Mouse (Mus musculus): ENCODE measurements around the gene Foxm1. TPM values are rescaled to one million over a fixed set of nuclear protein-coding genes. Genes with fewer than 3 reads are reported as not detected.

Gene Foxm1
- total and polyA plus RNA-seq, 3 experiments, result 13.7 to 61.9 (median 31.1) TPM

DNA sequence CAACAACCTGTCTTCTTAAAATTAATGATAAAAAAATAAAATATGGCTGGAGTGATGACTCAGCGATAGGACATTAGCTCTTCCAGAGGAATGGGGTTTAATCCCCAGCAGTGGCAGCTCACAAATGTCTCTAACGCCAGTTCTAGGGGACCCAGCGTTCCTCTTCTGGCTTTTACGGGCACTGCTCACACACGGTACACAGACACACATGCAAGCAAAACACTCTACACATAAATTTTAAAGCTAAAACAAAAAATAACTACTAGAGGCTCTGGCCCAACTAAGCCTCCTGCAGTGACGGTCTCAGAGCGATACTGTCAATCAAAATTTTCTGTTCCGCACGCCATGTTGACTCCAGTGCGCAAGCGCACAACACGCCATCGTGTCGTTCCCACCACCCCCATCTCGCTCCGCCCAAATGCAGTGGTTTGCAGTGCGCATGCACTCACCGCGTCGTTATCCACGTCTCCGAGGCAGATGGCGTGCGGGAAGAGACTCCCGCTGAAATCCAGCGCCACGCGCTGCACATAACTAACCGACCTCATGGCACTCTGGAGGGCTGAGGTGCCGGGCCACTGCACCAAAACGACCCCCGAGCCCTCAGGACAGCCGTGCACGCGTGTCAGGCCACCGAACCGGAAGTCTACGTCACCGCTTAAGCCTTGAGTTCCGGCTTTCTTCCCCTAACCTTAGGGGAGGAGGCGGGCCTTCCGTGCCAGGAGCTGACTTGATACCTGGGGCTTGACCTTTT lies 61.7 kb downstream of the Foxm1 start, which contains the start of gene Itfg2 (continued):
- TF ChIP-seq MEF2A (IDR thresholded peaks at IDR 0.05; ENCODE audit: extremely low read depth, insufficient replicate concordance, low read depth, low read length, poor library complexity, severe bottlenecking) (no peak), MAX (IDR thresholded peaks at IDR 0.05; ENCODE audit: low read length) (peak; percentile 90), USF2 (IDR thresholded peaks at IDR 0.05; ENCODE audit: borderline replicate concordance in 1 of 2, insufficient read depth in 1 of 2, low read depth in 1 of 2, low read length in 2 of 2) (no peak), CTCF (IDR thresholded peaks at IDR 0.05 in 2 of 3, conservative IDR thresholded peaks at IDR 0.05 in 1 of 3; ENCODE audit: control insufficient read depth in 1 of 3, insufficient read depth in 1 of 3, low read depth in 2 of 3, low read length in 3 of 3, poor library complexity in 1 of 3, severe bottlenecking in 1 of 3) (no peak)

- H3K9me3 ChIP-seq (replicated peaks; ENCODE audit: insufficient read depth, low read length), result no peaks in the 10 kb centered on the region; the same call in 1 of the 2 replicates
- no peaks in the 10 kb centered on the region for H3K27me3 ChIP-seq (ENCODE audit: control insufficient read depth in 1 of 2, insufficient read depth in 2 of 2, low read length in 2 of 2)
- H3K9ac ChIP-seq (ENCODE audit: control insufficient read depth, low read depth, low read length, poor library complexity, severe bottlenecking), result peak overlapping the region; percentile 86
- H3K4me1 ChIP-seq (ENCODE audit: control insufficient read depth in 1 of 2, insufficient read depth in 2 of 2, low read length in 2 of 2), result peaks cover 9 to 11% of the 10 kb centered on the region in 2 experiments
- peak overlapping the region; percentile 98 for H3K27ac ChIP-seq (ENCODE audit: control insufficient read depth, low read depth, low read length)
- peaks cover 6 to 16% of the 10 kb centered on the region in 2 experiments; a peak in 3 of 4 replicates for H3K36me3 ChIP-seq (ENCODE audit: control insufficient read depth in 1 of 2, insufficient read depth in 2 of 2, low read length in 2 of 2)
- no peak for DNase-seq (ENCODE audit: low read depth, low spot score)
- no peak for TF ChIP-seq MAFK (IDR thresholded peaks at IDR 0.05; ENCODE audit: borderline replicate concordance, low read depth, low read length)
- no peak for TF ChIP-seq EP300 (IDR thresholded peaks at IDR 0.05; ENCODE audit: low read depth in 1 of 2, low read length in 2 of 2)
- TF ChIP-seq MAZ (IDR thresholded peaks at IDR 0.05; ENCODE audit: low read depth, low read length), result no peak
- TF ChIP-seq POLR2AphosphoS2 (IDR thresholded peaks at IDR 0.05; ENCODE audit: low read length), result no peak
- no peak for TF ChIP-seq CHD1 (IDR thresholded peaks at IDR 0.05; ENCODE audit: low read depth, low read length)
- TF ChIP-seq NELFE (IDR thresholded peaks at IDR 0.05; ENCODE audit: low read depth, low read length), result no peak
- TF ChIP-seq POLR2A (IDR thresholded peaks at IDR 0.05; ENCODE audit: control insufficient read depth in 1 of 2, insufficient read depth in 1 of 2, low read depth in 1 of 2, low read length in 2 of 2, poor library complexity in 1 of 2), result no peak
- no peak for TF ChIP-seq NRF1 (IDR thresholded peaks at IDR 0.05; ENCODE audit: insufficient read depth, low read depth, low read length, poor library complexity, severe bottlenecking)
- TF ChIP-seq BHLHE40 (IDR thresholded peaks at IDR 0.05; ENCODE audit: borderline replicate concordance, low read depth, low read length), result no peak
- no peak for TF ChIP-seq TBP (IDR thresholded peaks at IDR 0.05; ENCODE audit: low read depth, low read length)
- TF ChIP-seq GABPA (IDR thresholded peaks at IDR 0.05; ENCODE audit: low read depth, low read length), result no peak
- TF ChIP-seq KAT2A (conservative IDR thresholded peaks at IDR 0.05; ENCODE audit: low read depth, low read length), result no peak
- no peak for TF ChIP-seq ELF1 (IDR thresholded peaks at IDR 0.05; ENCODE audit: low read depth, low read length)
- no peak for TF ChIP-seq MYC (IDR thresholded peaks at IDR 0.05; ENCODE audit: low read depth, low read length)
- no peak for TF ChIP-seq RCOR1 (IDR thresholded peaks at IDR 0.05; ENCODE audit: low read depth, low read length)
- TF ChIP-seq UBTF (IDR thresholded peaks at IDR 0.05; ENCODE audit: borderline replicate concordance, insufficient read depth, low read depth, low read length), result no peak
- TF ChIP-seq ETS1 (IDR thresholded peaks at IDR 0.05; ENCODE audit: low read depth, low read length), result no peak
- TF ChIP-seq POLR2AphosphoS5 (IDR thresholded peaks at IDR 0.05; ENCODE audit: borderline replicate concordance, low read depth, low read length), result no peak
- no peak for TF ChIP-seq CHD2 (IDR thresholded peaks at IDR 0.05; ENCODE audit: low read length)
- H3K79me2 ChIP-seq (ENCODE audit: control insufficient read depth, insufficient read depth, low read length, poor library complexity), result peaks cover 1% of the 10 kb centered on the region; the same call in 1 of the 2 replicates
- peak overlapping the region; percentile 62 to 68 for H3K4me3 ChIP-seq (ENCODE audit: control insufficient read depth in 1 of 2, insufficient read depth in 1 of 2, low read depth in 2 of 2, low read length in 2 of 2)
These were observed 62.3 kb downstream of the Foxm1 start for GRCm38 (mm10) chr6:128425046-128425445.

Other genes starting within 250 kb of the Foxm1 start
- 0.08 TPM in 1 of 2 replicates, not detected in the other for gene Tspan9, start 219.4 kb upstream of the Foxm1 start, total RNA-seq (2012; rRNA removed)
- gene Tspan9, start 219.4 kb upstream of the Foxm1 start, polyA plus RNA-seq (2012; ENCODE audit: insufficient read depth in 1 of 2, insufficient read length in 2 of 2, low read depth in 1 of 2, low replicate concordance in 2 of 2, missing spikeins in 1 of 2), result 1 to 10 TPM in 1 of 2 experiments, not detected in 1; 3.4 TPM
- gene Tead4, start 62.1 kb upstream of the Foxm1 start, total RNA-seq (2012; rRNA removed), result not detected in 2 replicates
- not detected for gene Tead4, start 62.1 kb upstream of the Foxm1 start, polyA plus RNA-seq (2012; ENCODE audit: insufficient read depth in 1 of 2, insufficient read length in 2 of 2, low read depth in 1 of 2, low replicate concordance in 2 of 2, missing spikeins in 1 of 2)
- 5.3 and 5.7 TPM in 2 replicates for gene Tulp3, start 7.1 kb upstream of the Foxm1 start, total RNA-seq (2012; rRNA removed)
- 10 to 100 TPM in 1 of 2 experiments, not detected in 1; 19.2 TPM for gene Tulp3, start 7.1 kb upstream of the Foxm1 start, polyA plus RNA-seq (2012; ENCODE audit: insufficient read depth in 1 of 2, insufficient read length in 2 of 2, low read depth in 1 of 2, low replicate concordance in 2 of 2, missing spikeins in 1 of 2)
- 40.1 and 46.8 TPM in 2 replicates for gene Rhno1, start 56 bp upstream of the Foxm1 start, total RNA-seq (2012; rRNA removed)
- 100 to 1,000 TPM in 1 of 2 experiments, 10 to 100 TPM in 1; 88.1 to 137 TPM for gene Rhno1, start 56 bp upstream of the Foxm1 start, polyA plus RNA-seq (2012; ENCODE audit: insufficient read depth in 1 of 2, insufficient read length in 2 of 2, low read depth in 1 of 2, low replicate concordance in 2 of 2, missing spikeins in 1 of 2)
- gene Tex52, start 12.5 kb downstream of the Foxm1 start, total RNA-seq (2012; rRNA removed), result not detected in 2 replicates
- under 1 TPM in 1 of 2 experiments, not detected in 1; 0.07 TPM for gene Tex52, start 12.5 kb downstream of the Foxm1 start, polyA plus RNA-seq (2012; ENCODE audit: insufficient read depth in 1 of 2, insufficient read length in 2 of 2, low read depth in 1 of 2, low replicate concordance in 2 of 2, missing spikeins in 1 of 2)
- not detected in 2 replicates for gene Gm44596, start 12.5 kb downstream of the Foxm1 start, total RNA-seq (2012; rRNA removed)
- not detected for gene Gm44596, start 12.5 kb downstream of the Foxm1 start, polyA plus RNA-seq (2012; ENCODE audit: insufficient read depth in 1 of 2, insufficient read length in 2 of 2, low read depth in 1 of 2, low replicate concordance in 2 of 2, missing spikeins in 1 of 2)
- 0.04 TPM in 1 of 2 replicates, not detected in the other for gene Nrip2, start 36.3 kb downstream of the Foxm1 start, total RNA-seq (2012; rRNA removed)
- gene Nrip2, start 36.3 kb downstream of the Foxm1 start, polyA plus RNA-seq (2012; ENCODE audit: insufficient read depth in 1 of 2, insufficient read length in 2 of 2, low read depth in 1 of 2, low replicate concordance in 2 of 2, missing spikeins in 1 of 2), result under 1 TPM in 1 of 2 experiments, not detected in 1; 0.86 TPM
- gene Itfg2, start 62.0 kb downstream of the Foxm1 start, total RNA-seq (2012; rRNA removed), result 16.6 and 17.8 TPM in 2 replicates
- gene Itfg2, start 62.0 kb downstream of the Foxm1 start, polyA plus RNA-seq (2012; ENCODE audit: insufficient read depth in 1 of 2, insufficient read length in 2 of 2, low read depth in 1 of 2, low replicate concordance in 2 of 2, missing spikeins in 1 of 2), result 10 to 100 TPM in 1 of 2 experiments, not detected in 1; 44.8 TPM
- 332 and 333 TPM in 2 replicates for gene Fkbp4, start 75.7 kb downstream of the Foxm1 start, total RNA-seq (2012; rRNA removed)
- gene Fkbp4, start 75.7 kb downstream of the Foxm1 start, polyA plus RNA-seq (2012; ENCODE audit: insufficient read depth in 1 of 2, insufficient read length in 2 of 2, low read depth in 1 of 2, low replicate concordance in 2 of 2, missing spikeins in 1 of 2), result 100 to 1,000 TPM; 426 to 934 TPM
- not detected in 2 replicates for gene Pzp, start 163.8 kb downstream of the Foxm1 start, total RNA-seq (2012; rRNA removed)
- not detected for gene Pzp, start 163.8 kb downstream of the Foxm1 start, polyA plus RNA-seq (2012; ENCODE audit: insufficient read depth in 1 of 2, insufficient read length in 2 of 2, low read depth in 1 of 2, low replicate concordance in 2 of 2, missing spikeins in 1 of 2)
- gene A2ml1, start 218.6 kb downstream of the Foxm1 start, total RNA-seq (2012; rRNA removed), result 0.08 and 0.10 TPM in 2 replicates
- under 1 TPM in 1 of 2 experiments, not detected in 1; 0.25 TPM for gene A2ml1, start 218.6 kb downstream of the Foxm1 start, polyA plus RNA-seq (2012; ENCODE audit: insufficient read depth in 1 of 2, insufficient read length in 2 of 2, low read depth in 1 of 2, low replicate concordance in 2 of 2, missing spikeins in 1 of 2)